Mouse (Mus musculus) neural tube, embryonic 13.5 days (tissue): ENCODE results near the gene Polr3e. TPM values are rescaled to one million over a fixed set of nuclear protein-coding genes. Genes with fewer than 3 reads are reported as not detected.

Source experiments
- ATAC-seq: fragments of 200-750 bp; cut with Nextera tagmentation; 2 replicates; pipeline ENCODE4 v1.8.0; 2017; ENCODE audit warnings: low read depth, mild to moderate bottlenecking, moderate TSS enrichment, moderate library complexity
- H3K27ac ChIP-seq: fragments of 300-500 bp; sonication (generic); replicated peaks from 2 replicates; pipeline ENCODE4 v1.5.1; 2015; ENCODE audit warnings: moderate library complexity, mild to moderate bottlenecking, inconsistent platforms
- H3K27me3 ChIP-seq: fragments of 300-500 bp; sonication (generic); 2 replicates; pipeline ENCODE4 v1.6.1; 2015; ENCODE audit warnings: mild to moderate bottlenecking, inconsistent platforms
- H3K36me3 ChIP-seq: fragments of 300-500 bp; sonication (generic); 2 replicates; pipeline ENCODE4 v1.6.1; 2015; ENCODE audit warnings: mild to moderate bottlenecking, inconsistent platforms
- H3K4me1 ChIP-seq: fragments of 300-500 bp; sonication (generic); replicated peaks from 2 replicates; pipeline ENCODE4 v1.6.1; 2015; ENCODE audit warnings: inconsistent platforms
- H3K4me2 ChIP-seq: fragments of 300-500 bp; sonication (generic); 2 replicates; pipeline ENCODE4 v1.6.1; 2015; ENCODE audit warnings: inconsistent platforms, mild to moderate bottlenecking, moderate library complexity
- H3K4me3 ChIP-seq: fragments of 300-500 bp; sonication (generic); 2 replicates; pipeline ENCODE4 v1.5.1; 2015; ENCODE audit warnings: mild to moderate bottlenecking, inconsistent platforms
- H3K9ac ChIP-seq: fragments of 300-500 bp; sonication (generic); 2 replicates; pipeline ENCODE4 v1.6.1; 2015; ENCODE audit warnings: moderate library complexity, mild to moderate bottlenecking, inconsistent platforms
- H3K9me3 ChIP-seq: fragments of 300-500 bp; sonication (generic); 2 replicates; pipeline ENCODE4 v1.6.1; 2016; ENCODE audit warnings: inconsistent platforms
- WGBS: fragments of 180-500 bp; shearing (Covaris S2); methylation state at CpG from one replicate; pipeline ENCODE4 v1.1.7; 2015; 5-methylcytosine and 5-hydroxymethylcytosine counted together
- polyA plus RNA-seq: library from polyadenylated mRNA; unstranded; fragments of >200 nt; fragmentation: Nextera tagmentation; extraction: Ambion mirVana; gene quantifications from 2 replicates; pipeline ENCODE4 v1.2.1, GENCODE M21; 2015

Polr3e gene
- polyA plus RNA-seq, 1 experiment from 2014 or later = 21.4 TPM

DNA sequence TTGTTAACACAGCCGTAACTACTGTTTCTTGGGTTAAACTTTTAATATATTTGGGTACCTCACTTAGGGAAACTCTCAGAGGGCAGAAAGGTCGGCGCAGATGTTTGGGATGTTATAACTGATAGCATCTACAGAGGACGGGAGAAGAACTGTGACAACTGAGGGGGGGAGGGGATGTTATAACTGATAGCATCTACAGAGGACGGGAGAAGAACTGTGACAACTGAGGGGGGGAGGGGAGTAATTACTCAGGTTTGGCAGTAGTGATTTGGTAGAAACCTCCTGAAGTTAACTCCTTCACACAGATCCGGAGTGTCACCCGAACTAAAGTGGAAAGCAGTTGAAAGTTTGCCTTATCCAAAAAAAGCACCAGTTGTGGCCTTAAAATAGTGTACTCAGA is 65.4 kb downstream of the Polr3e start:
- no peaks in the 10 kb centered on the region for H3K27me3 ChIP-seq
- WGBS = 9% methylated on average over 7 of the region's 7 CpGs
- peaks cover 39% of the 10 kb centered on the region for H3K4me1 ChIP-seq
- no peaks in the 10 kb centered on the region for H3K9me3 ChIP-seq
- H3K36me3 ChIP-seq = no peaks in the 10 kb centered on the region
- peak overlapping the region; percentile 81 for H3K9ac ChIP-seq
- ATAC-seq = no peak
- peak overlapping the region; percentile 89 for H3K4me3 ChIP-seq
- H3K27ac ChIP-seq = peak overlapping the region; percentile 73
- peak overlapping the region; percentile 88 for H3K4me2 ChIP-seq

DNA sequence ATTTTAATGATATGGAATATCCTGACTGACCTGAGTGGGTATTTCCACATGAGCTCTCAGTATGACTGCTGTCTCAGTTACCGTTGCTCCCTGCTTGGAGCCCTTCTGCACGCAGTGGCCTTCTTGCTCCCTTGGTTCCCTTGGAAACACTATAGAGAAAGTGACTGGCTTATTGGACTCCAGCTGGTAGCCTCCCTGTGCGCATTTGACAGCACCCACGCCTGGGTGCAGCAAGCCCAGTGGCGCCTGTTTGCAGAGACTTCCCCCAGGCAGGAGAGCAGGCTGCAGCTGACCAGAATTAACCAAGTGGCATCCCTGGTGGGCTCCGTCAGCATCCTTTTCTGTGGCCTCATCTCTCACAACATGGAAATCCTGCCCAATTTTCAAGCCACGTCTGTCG is 73.6 kb downstream of the Polr3e start:
- no peak overlapping the region for H3K9ac ChIP-seq
- H3K4me2 ChIP-seq = no peak overlapping the region
- H3K27ac ChIP-seq = no peak overlapping the region
- no peaks in the 10 kb centered on the region for H3K4me1 ChIP-seq
- H3K4me3 ChIP-seq = no peak overlapping the region
- no peaks in the 10 kb centered on the region for H3K9me3 ChIP-seq
- no peaks in the 10 kb centered on the region for H3K36me3 ChIP-seq
- no peaks in the 10 kb centered on the region for H3K27me3 ChIP-seq
- no peak for ATAC-seq
- 66% methylated on average over 8 of the region's 8 CpGs for WGBS

Other genes starting within 250 kb of the Polr3e start
- gene Pdzd9, start 247.4 kb upstream of the Polr3e start, polyA plus RNA-seq = 0.33 and 0.39 TPM in 2 replicates
- 13.8 and 17.6 TPM in 2 replicates for gene Mosmo, start 240.1 kb upstream of the Polr3e start, polyA plus RNA-seq
- 0.39 and 0.42 TPM in 2 replicates for gene Vwa3a, start 178.4 kb upstream of the Polr3e start, polyA plus RNA-seq
- not detected in 2 replicates for gene Gm5737, start 105.4 kb upstream of the Polr3e start, polyA plus RNA-seq
- gene Eef2k, start 74.9 kb upstream of the Polr3e start, polyA plus RNA-seq = 29.2 and 34.1 TPM in 2 replicates
- 15.2 and 16.0 TPM in 2 replicates for gene Cdr2, start 64.6 kb downstream of the Polr3e start, polyA plus RNA-seq
- 0.45 TPM in 1 of 2 replicates, not detected in the other for gene Mfsd13b, start 64.8 kb downstream of the Polr3e start, polyA plus RNA-seq
- 190 and 205 TPM in 2 replicates for gene Mettl9, start 116.7 kb downstream of the Polr3e start, polyA plus RNA-seq
- 1.1 and 1.2 TPM in 2 replicates for gene Igsf6, start 156.8 kb downstream of the Polr3e start, polyA plus RNA-seq
- gene Otoa, start 163.9 kb downstream of the Polr3e start, polyA plus RNA-seq = 0.11 and 0.18 TPM in 2 replicates